Mouse (Mus musculus) embryo, embryonic 11.5 days (tissue): Measurements from ENCODE around the gene Mcts2.
A peak's percentile ranks its signal among the peaks of the same experiment; 100 is the strongest.

Experiments used
- DNase-seq: peaks from one replicate; pipeline ENCODE4 v3.0.0-alpha.2; 2012; ENCODE audit warnings: low read depth, low spot score

Mcts2 gene

DNA sequence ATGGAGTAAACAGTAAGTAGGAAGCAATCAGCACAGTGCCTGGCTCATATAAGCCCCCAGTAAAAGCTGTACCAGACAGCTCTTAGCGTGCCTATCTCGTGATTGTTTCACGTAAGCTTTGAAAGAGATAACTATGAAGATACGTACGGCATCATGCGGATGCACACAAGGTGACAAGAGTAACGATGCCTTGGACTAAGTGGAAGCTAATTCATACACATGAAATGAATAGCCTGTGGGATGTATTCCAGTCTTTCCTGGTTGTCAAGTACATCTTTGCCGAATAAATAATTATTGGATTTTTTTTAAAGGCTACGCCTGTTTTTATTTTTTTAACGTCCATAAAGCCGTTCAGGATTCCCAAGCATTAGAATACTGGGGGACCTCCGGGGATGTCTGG is 436 bp upstream of the Mcts2 start:
- DNase-seq, result no peak

DNA sequence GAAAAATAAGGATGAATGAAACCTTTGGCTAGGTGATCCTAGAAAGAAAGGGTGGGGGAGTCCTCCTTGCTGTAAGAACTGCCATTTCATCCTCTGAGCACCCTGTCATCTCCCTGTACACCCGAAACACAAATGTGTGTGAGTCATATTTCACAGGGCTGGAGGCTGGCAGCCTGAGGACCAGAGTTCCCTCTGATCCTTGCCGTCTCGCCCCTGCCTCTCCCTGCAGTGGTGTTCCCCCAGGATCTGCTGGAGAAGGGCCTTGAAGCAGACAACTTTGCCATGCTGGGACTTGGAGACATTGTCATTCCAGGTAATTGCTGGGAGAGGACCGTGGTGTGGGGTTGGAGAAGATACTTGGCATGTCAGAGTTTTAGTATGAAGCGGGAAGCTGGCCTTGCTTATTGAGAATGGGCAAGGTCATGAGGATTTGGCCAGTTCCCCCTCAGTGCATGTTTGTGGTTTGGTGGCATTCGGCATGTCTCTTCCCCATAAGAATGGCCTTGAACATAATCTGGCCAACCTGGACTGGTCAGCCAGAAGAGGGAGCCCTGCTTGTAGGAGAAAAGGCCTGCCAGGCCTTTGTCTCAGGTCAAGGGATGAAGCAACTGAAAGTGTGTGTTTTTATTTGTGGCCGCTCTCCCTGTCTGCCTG is 4.9 kb downstream of the Mcts2 start:
- DNase-seq, result no peak

DNA sequence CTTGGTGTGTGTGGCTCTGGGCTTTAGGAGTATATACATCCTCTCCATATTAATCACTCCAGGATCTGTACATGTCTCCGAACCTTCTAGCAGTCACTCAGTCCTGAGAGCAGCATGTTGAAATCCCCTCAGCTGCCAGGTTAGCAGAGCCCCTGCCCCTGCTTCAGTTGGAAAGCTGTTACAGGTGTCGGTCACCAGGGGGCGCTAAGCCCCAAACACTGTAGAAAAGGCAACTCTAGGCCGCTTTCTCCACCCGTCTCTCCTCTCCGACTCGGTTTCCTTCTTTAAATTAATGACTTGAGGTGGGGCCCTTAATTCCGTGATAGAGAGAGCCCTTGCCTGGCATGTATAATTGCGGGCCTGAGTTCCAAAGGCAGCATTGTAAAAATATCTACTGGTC is 6.4 kb downstream of the Mcts2 start:
- DNase-seq, result peak; percentile 69

GRCm38 (mm10) chr2:152693735-152694134 is 6.9 kb downstream of the Mcts2 start:
- DNase-seq, result no peak

GRCm38 (mm10) chr2:152694708-152695107 is 7.9 kb downstream of the Mcts2 start:
- no peak for DNase-seq

GRCm38 (mm10) chr2:152696016-152696415 is 9.2 kb downstream of the Mcts2 start:
- DNase-seq, result no peak

DNA sequence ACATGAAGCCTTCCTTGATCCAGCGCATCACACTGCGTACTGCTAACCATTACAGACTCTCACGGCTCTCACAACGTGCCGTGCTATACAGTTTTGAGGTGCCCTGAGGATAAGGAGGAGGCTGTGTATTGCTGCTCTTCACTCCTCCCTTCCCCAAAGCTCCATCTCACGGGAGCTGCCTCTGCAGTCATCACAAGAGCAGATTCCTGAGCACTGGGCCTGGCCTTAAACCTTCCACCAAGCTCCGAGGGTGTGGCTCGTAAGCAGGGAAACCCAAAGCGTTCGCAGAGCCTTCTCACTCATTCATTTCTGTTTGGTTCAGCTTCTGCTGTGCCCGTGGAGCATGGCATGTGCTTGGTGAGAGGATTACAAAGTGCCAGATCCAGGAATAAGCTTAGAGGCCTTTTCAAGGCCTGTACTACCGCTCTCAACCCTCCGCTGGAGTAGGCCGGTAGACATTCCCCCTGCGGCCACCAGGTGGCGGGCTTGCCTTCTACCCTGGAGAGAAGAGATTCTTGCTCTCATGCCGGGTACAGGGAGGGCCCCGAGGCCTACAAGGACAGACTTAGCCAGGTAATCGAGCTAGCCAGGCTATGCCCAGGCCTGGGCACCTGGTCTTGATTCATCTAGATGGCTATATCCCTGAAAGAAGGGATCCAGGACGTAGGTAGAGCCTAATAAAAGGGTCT is 9.8 kb downstream of the Mcts2 start:
- DNase-seq, result peak; percentile 86

DNA sequence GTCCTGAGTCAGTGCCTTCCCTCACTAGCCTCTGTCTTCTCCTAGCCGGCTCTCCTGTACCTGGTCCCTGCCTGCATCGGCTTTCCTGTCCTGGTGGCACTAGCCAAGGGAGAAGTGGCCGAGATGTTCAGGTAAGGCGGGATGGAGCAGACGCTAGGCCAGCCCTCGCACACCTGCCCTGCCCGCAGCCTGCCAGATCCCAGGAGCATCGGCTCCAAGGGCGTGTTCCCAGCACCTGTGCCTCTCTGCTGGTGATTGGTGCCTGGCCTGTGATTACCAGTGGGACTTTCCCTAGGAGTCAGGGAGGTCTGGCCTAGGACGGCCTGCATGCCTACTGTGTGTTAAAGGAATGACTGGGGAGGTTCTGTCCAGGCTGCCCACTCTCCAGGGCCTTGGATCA is 13.3 kb downstream of the Mcts2 start:
- no peak for DNase-seq

DNA sequence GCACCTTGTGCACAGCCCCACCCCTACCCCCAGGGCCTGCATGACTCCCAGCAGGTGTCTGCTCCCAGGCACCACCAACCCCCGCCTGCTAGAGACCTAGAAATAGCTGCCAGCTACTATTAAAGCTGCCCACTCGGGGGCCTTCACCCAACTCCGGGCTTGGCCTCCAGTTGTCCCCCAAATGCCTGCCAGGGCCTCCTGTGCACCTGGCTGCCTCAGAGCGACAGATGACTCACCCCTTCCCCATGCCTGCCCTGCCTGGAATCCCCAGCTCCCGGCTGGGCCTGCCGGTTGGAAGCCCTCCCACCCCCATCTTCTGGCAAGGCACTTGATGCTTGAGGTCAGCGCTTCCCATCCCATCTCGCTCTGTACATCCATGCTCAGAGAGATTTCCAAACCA is 13.9 kb downstream of the Mcts2 start:
- DNase-seq, result no peak

GRCm38 (mm10) chr2:152703596-152704255 is 16.9 kb downstream of the Mcts2 start:
- DNase-seq, result no peak

DNA sequence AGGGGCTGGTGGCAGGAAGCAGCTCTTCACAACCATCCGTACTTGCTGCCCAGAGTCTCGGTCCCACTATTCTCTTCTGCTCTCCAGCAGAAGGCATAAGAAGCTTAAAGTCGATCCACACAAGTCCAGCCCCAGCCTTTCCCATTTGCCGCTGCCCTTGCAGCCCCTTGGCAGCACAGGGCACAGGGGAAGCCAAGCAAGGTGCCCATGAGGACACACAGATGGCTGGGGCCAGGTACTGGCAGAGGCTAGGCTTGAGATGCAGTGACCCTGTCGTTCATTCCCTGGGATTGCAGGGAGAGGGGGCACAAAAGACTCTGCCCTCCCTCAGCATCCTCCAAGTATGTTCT is 17.4 kb downstream of the Mcts2 start:
- no peak for DNase-seq

GRCm38 (mm10) chr2:152704811-152705370 is 18.1 kb downstream of the Mcts2 start:
- DNase-seq, result no peak

DNA sequence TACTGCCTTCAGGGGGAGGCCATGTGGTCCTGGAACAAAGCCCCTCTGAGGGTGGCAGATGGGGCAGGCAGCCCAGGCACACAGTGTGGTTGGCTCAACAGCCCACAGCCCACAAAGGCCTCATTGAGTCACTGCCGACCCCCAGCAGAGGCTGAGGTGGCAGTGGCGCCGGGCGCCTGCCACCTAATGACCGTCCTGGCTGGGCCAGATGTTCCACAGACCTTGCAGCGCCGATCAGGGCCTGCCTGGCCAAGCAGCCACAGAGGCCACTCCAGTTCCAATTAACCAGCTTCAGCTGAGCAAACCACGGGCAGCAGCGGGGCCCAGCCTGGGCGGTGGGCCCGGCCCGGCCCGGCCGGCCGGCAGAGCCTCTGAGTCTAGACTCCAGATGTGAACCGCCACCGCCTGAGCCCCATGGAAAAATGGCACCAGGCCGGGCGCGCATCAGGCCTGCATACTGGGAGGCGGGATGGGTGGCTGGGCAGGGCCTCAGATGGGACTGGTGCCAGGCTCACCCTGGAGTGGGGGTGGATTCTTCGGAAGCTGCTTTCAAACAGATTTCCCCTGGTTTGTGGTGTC is 19.2 kb downstream of the Mcts2 start:
- DNase-seq, result peak; percentile 30

DNA sequence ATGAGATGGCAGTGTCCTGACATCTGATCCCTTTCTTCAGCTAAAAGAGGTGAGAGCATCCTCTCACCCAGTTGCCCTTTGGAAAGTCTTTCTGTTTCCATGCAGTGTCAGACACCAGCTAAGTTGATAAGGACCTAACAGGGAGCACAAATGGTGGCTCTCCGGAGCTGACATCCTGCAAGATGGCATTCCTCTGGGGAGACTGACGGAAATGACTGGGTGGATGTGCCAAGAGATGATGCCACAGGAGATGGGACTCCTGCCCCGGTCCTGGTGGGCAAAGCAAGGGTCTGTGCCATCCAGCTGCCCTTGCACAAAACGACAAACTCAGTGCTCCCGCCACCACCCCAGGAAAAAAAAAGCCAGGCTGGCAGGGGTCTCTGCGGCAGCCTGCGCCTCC is 20.4 kb downstream of the Mcts2 start:
- peak; percentile 14 for DNase-seq

- peak; percentile 87 for DNase-seq
These were observed 20.8 kb downstream of the Mcts2 start for GRCm38 (mm10) chr2:152707627-152708026.

DNA sequence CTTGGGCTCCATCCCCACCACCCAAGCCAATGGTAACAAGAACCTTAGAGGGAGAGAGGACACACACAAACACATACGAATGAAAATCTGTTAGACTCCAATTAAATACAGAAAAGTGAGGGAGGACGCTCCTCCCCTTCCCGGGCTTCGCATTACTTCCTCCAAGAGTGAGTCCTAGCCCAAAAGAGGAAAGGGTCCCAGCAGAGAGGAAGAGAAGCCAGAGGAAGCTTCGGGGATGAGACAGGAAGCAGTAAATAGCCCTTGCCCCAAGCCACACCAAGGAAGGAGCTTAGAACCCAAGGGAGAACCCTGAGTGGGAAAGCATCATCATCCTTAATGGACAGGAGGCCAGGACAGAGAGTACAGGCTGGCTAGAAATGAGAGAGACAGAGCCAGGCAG is 22.2 kb downstream of the Mcts2 start:
- DNase-seq, result no peak

- no peak for DNase-seq
These were observed 29.5 kb downstream of the Mcts2 start for GRCm38 (mm10) chr2:152716241-152716772.

GRCm38 (mm10) chr2:152717652-152718051 is 30.8 kb downstream of the Mcts2 start:
- no peak for DNase-seq

DNA sequence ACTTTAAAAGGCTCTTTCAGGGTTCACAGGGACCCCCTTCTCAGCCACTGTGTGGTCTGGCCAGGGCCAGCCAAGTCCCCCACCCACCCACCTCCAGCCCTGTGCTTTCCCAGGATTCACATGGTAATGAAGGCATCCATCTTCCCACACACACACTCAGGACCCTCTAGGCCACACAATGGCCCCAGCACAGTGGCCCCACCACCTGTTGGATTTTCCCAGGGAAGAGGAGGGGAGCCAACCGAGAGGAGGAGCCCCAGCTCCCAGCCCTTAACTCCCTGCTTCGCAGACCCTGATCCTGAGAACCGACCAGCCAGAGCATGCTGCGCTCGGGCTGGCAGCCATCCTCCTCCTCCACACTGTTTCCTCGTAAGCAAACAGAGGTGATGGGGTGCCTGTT is 31.2 kb downstream of the Mcts2 start:
- no peak for DNase-seq

DNA sequence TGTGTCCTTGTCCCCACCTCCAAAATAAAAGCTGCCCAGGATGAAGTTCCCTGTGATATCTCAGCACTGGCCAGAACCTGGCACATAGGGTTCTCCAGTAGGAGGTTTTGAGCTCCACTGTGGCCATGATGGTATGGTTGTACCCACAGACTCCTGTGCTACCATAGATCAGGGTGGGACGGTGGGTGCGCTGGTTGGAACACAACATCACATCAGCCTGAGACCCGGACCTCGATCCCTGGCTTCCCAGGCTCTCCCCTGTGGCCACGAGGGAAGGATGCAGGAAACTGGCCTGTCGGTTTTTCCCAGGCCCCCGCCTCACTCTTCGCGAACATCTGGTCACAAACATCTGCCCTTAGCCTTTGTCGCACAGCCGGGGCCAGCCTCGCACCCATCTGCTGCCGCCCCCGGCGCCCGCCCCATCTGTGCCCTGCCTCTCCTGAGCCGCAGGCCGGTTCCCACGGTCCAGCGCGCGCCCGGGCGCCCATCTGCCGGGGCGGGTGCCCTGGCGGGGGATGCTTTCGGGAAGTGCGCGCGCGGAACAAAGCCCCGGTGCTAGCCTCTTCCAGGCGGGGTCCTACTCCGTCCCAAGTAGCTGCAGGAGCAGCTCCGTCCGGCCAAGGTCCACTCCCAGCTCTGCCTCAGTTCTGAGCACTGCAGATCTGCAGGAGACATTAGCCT is 37.0 kb downstream of the Mcts2 start:
- no peak for DNase-seq

GRCm38 (mm10) chr2:152724332-152724723 is 37.5 kb downstream of the Mcts2 start:
- DNase-seq, result no peak
